In the genomic region with DNA sequence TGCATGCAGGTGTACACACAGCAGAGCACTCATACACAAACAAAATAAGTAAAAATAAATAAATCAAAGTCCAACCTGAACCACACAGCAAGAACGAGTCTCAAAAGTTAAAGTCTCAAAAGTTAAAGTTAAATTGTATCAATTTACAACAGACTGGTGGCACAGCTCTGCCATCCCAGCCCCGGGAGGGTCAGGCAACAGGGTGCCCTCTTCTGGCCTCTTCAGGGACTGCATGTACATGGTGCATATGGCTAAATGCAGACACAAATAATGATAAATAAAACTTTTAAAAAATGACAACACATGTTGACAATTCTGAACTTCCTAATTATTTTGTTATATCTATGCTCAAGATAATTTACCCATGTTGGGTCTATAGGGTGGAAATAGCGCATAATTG, we compare ENCODE assay signal across 8 mouse cellular contexts. TPM values are rescaled to one million over a fixed set of nuclear protein-coding genes. Genes with fewer than 3 reads are reported as not detected.
A peak's percentile ranks its signal among the peaks of the same experiment; 100 is the strongest.
DNase-seq lines count a peak whose midpoint lies in the region; ATAC-seq and TF ChIP-seq lines count a peak whose summit lies in the region.
"Had no signal": no experiment of that assay in that cellular context is flagged by ENCODE, and none has a peak within 500 bp of the region (broad histone marks: within the 10 kb centered on the region; RNA-seq: fewer than 3 reads in every experiment).

No protein-coding gene starts in this region.

- no peak for TF ChIP-seq POLR2A in cortical plate, adult 2 months (IDR thresholded peaks at IDR 0.05; ENCODE audit: extremely low read depth, insufficient read depth, low read length)

- no peak overlapping the region for H3K9ac ChIP-seq in kidney, postnatal 0 days (ENCODE audit: low read depth, low read length)
- no peak overlapping the region for H3K9ac ChIP-seq in kidney, embryonic 15.5 days
- H3K9ac ChIP-seq: neural tube, embryonic 12.5 days had no signal

- H3K4me1 ChIP-seq in kidney, postnatal 0 days (replicated peaks; ENCODE audit: insufficient read depth, low read length): no peaks in the 10 kb centered on the region
- peaks cover under 1% of the 10 kb centered on the region; the same call in 1 of the 2 replicates for H3K4me1 ChIP-seq in kidney, embryonic 15.5 days
- H3K4me1 ChIP-seq in cortical plate, adult 2 months (ENCODE audit: control insufficient read depth, insufficient read depth, low read length): no peaks in the 10 kb centered on the region
- H3K4me1 ChIP-seq: neural tube, embryonic 12.5 days had no signal

- DNase-seq in kidney, postnatal 0 days (ENCODE audit: low spot score): no peak
- peak; percentile 64 for DNase-seq in adrenal gland, postnatal 25 days
- DNase-seq in lung, postnatal 36 days: peak; percentile 40
- no peak for DNase-seq in frontal cortex, postnatal 25 days (ENCODE audit: low spot score in 2 of 2)

- no peak for ATAC-seq in kidney, postnatal 0 days (replicated peaks; ENCODE audit: low FRiP score, low read depth)
- no peak for ATAC-seq in kidney, embryonic 15.5 days (replicated peaks; ENCODE audit: low FRiP score)
- ATAC-seq in activated CD4-positive, CD25-positive, alpha-beta regulatory T cell, adult 4 months: no peak

- peak; percentile 74 for TF ChIP-seq CTCF in kidney, postnatal 0 days (IDR thresholded peaks at IDR 0.05; ENCODE audit: low read depth)
- peak; percentile 21; the same call in 1 of the 2 replicates for TF ChIP-seq CTCF in cortical plate, adult 2 months (IDR thresholded peaks at IDR 0.05; ENCODE audit: extremely low read depth, insufficient read depth, low read length)

- H3K9me3 ChIP-seq in kidney, postnatal 0 days (replicated peaks; ENCODE audit: low read length): no peaks in the 10 kb centered on the region
- no peaks in the 10 kb centered on the region for H3K9me3 ChIP-seq in kidney, embryonic 15.5 days (replicated peaks)
- H3K9me3 ChIP-seq: neural tube, embryonic 12.5 days had no signal

- H3K36me3 ChIP-seq in kidney, postnatal 0 days (ENCODE audit: insufficient read depth, low read length): no peaks in the 10 kb centered on the region
- no peaks in the 10 kb centered on the region for H3K36me3 ChIP-seq in kidney, embryonic 15.5 days
- H3K36me3 ChIP-seq: neural tube, embryonic 12.5 days had no signal

- H3K4me2 ChIP-seq in kidney, postnatal 0 days (ENCODE audit: low read length): no peak overlapping the region
- H3K4me2 ChIP-seq in kidney, embryonic 15.5 days: no peak overlapping the region
- H3K4me2 ChIP-seq: neural tube, embryonic 12.5 days had no signal

- 64% methylated on average over 3 of the region's 3 CpGs for WGBS in kidney, postnatal 0 days
- WGBS in kidney, embryonic 15.5 days: 66% methylated on average over 3 of the region's 3 CpGs

- H3K27me3 ChIP-seq in kidney, postnatal 0 days (ENCODE audit: insufficient read depth, low read length): no peaks in the 10 kb centered on the region
- H3K27me3 ChIP-seq in kidney, embryonic 15.5 days: peaks cover 14% of the 10 kb centered on the region
- H3K27me3 ChIP-seq: neural tube, embryonic 12.5 days had no signal

- H3K27ac ChIP-seq in kidney, postnatal 0 days: no peak overlapping the region
- no peak overlapping the region for H3K27ac ChIP-seq in kidney, embryonic 15.5 days
- no peak overlapping the region for H3K27ac ChIP-seq in cortical plate, adult 2 months (ENCODE audit: insufficient read depth, low read length)
- H3K27ac ChIP-seq: neural tube, embryonic 12.5 days had no signal

- H3K4me3 ChIP-seq in kidney, postnatal 0 days (replicated peaks; ENCODE audit: low read depth, low read length): no peak overlapping the region
- no peak overlapping the region for H3K4me3 ChIP-seq in kidney, embryonic 15.5 days (replicated peaks)
- H3K4me3 ChIP-seq in cortical plate, adult 2 months (ENCODE audit: insufficient read depth, low read length): no peak overlapping the region
- H3K4me3 ChIP-seq: neural tube, embryonic 12.5 days had no signal

RNA-seq across cellular contexts. Expression of a gene that starts 8.4 kb away (rescaled TPM):
- polyA plus RNA-seq in kidney, postnatal 0 days (2015; fragmentation: Nextera tagmentation; extraction: Ambion mirVana): 0.17 and 0.29 TPM in 2 replicates
- 0.19 TPM in 1 of 2 replicates, not detected in the other for polyA plus RNA-seq in kidney, embryonic 15.5 days (2015; fragmentation: Nextera tagmentation; extraction: Ambion mirVana)
- total RNA-seq in adrenal gland, postnatal 25 days (2021): 0.79 and 2.4 TPM in 2 replicates
- 0.19 TPM in 1 of 2 replicates, not detected in the other for polyA plus RNA-seq in cortical plate, adult 2 months (2012; rRNA removed)
- not detected for polyA plus RNA-seq in activated CD4-positive, CD25-positive, alpha-beta regulatory T cell, adult 4 months (2017; shearing (Covaris generic))

RNA-seq across cellular contexts. Expression of a gene that starts 35.4 kb away (rescaled TPM):
- polyA plus RNA-seq in kidney, postnatal 0 days (2015; fragmentation: Nextera tagmentation; extraction: Ambion mirVana): 67.0 and 70.8 TPM in 2 replicates
- polyA plus RNA-seq in kidney, embryonic 15.5 days (2015; fragmentation: Nextera tagmentation; extraction: Ambion mirVana): 39.8 and 41.6 TPM in 2 replicates
- 63.6 and 68.6 TPM in 2 replicates for total RNA-seq in adrenal gland, postnatal 25 days (2021)
- 11.4 and 14.9 TPM in 2 replicates for polyA plus RNA-seq in cortical plate, adult 2 months (2012; rRNA removed)
- under 1 TPM in 1 of 2 experiments, not detected in 1; 0.20 TPM for polyA plus RNA-seq in activated CD4-positive, CD25-positive, alpha-beta regulatory T cell, adult 4 months (2017; shearing (Covaris generic))

Comparison
In these comparisons a context has a peak if more than half of its experiments do, and no peak if none do; other contexts are left out.
1. DNase-seq: peak in adrenal gland, postnatal 25 days (single experiment) and lung, postnatal 36 days (single experiment); none in kidney, postnatal 0 days (single experiment) and frontal cortex, postnatal 25 days (0 of 2).
2. RNA of a gene that starts 35.4 kb away (polyA plus RNA-seq): 67.0 to 70.8 TPM in kidney, postnatal 0 days, 39.8 to 41.6 TPM in kidney, embryonic 15.5 days and 11.4 to 14.9 TPM in cortical plate, adult 2 months; 0.20 TPM in activated CD4-positive, CD25-positive, alpha-beta regulatory T cell, adult 4 months; every median in the first group is over 10 times any median in the second.